In genomic region chr15:40114600-40115271, GRCm38 (mm10) we compare ENCODE assay signal across 10 mouse cellular contexts. TPM values are rescaled to one million over a fixed set of nuclear protein-coding genes. Genes with fewer than 3 reads are reported as not detected.
DNase-seq lines count a peak whose midpoint lies in the region; ATAC-seq and TF ChIP-seq lines count a peak whose summit lies in the region.
"Had no signal": no experiment of that assay in that cellular context is flagged by ENCODE, and none has a peak within 500 bp of the region (broad histone marks: within the 10 kb centered on the region; RNA-seq: fewer than 3 reads in every experiment).

No protein-coding gene starts in this region.

- no peaks in the 10 kb centered on the region; the same call in 1 of the 2 replicates for H3K27me3 ChIP-seq in forebrain, postnatal 0 days (ENCODE audit: insufficient read depth, low read length)
- no peaks in the 10 kb centered on the region for H3K27me3 ChIP-seq in limb, embryonic 12.5 days

- DNase-seq in embryo, embryonic 10 days (ENCODE audit: low spot score) = peak; percentile 11
- DNase-seq in embryo, embryonic 9.5 days (ENCODE audit: extremely low spot score) = no peak
- DNase-seq in ES-CJ7 (ENCODE audit: low read depth, low spot score) = peak; percentile 35
- peak; percentile 55 for DNase-seq in forebrain, postnatal 0 days
- peak; percentile 25 for DNase-seq in right cerebral cortex, postnatal 25 days
- DNase-seq in cerebellum, adult 11 months = no peak
- DNase-seq in ovary, postnatal 36 days (ENCODE audit: low spot score) = no peak

- ATAC-seq in forebrain, postnatal 0 days = peak; percentile 83
- ATAC-seq in limb, embryonic 12.5 days (ENCODE audit: insufficient number of reproducible peaks, insufficient read depth, low FRiP score, low TSS enrichment, low read depth) = peak; percentile 63

- no peaks in the 10 kb centered on the region for H3K9me3 ChIP-seq in forebrain, postnatal 0 days (ENCODE audit: low read length)
- H3K9me3 ChIP-seq in limb, embryonic 12.5 days = no peaks in the 10 kb centered on the region

- peak overlapping the region; percentile 24 for H3K4me3 ChIP-seq in forebrain, postnatal 0 days (ENCODE audit: low read depth, low read length)
- H3K4me3 ChIP-seq in limb, embryonic 12.5 days (replicated peaks) = 0 out of 2 replicates have a peak overlapping the region, but pooled peaks have one; percentile 6

- WGBS in forebrain, postnatal 0 days = 4% methylated on average over 22 of the region's 22 CpGs
- 40% methylated on average over 22 of the region's 22 CpGs for WGBS in limb, embryonic 12.5 days

- H3K9ac ChIP-seq in forebrain, postnatal 0 days = 0 out of 2 replicates have a peak overlapping the region, but pooled peaks have one; percentile 18
- no peak overlapping the region for H3K9ac ChIP-seq in limb, embryonic 12.5 days (replicated peaks)

- H3K4me1 ChIP-seq in forebrain, postnatal 0 days (ENCODE audit: insufficient read depth) = 0 out of 2 replicates have a peak, but pooled peaks cover 2% of the 10 kb centered on the region
- peaks cover 17% of the 10 kb centered on the region; the same call in 1 of the 2 replicates for H3K4me1 ChIP-seq in limb, embryonic 12.5 days (replicated peaks)

- H3K27ac ChIP-seq in forebrain, postnatal 0 days (ENCODE audit: low read depth, low read length) = peak overlapping the region; percentile 50; the same call in 1 of the 2 replicates
- H3K27ac ChIP-seq in limb, embryonic 12.5 days = peak overlapping the region; percentile 76

- H3K4me2 ChIP-seq in forebrain, postnatal 0 days (ENCODE audit: low read depth) = peak overlapping the region; percentile 58
- peak overlapping the region; percentile 48 for H3K4me2 ChIP-seq in limb, embryonic 12.5 days

- TF ChIP-seq CTCF in forebrain, postnatal 0 days (IDR thresholded peaks at IDR 0.05; ENCODE audit: low read depth) = no peak

- no peaks in the 10 kb centered on the region for H3K36me3 ChIP-seq in forebrain, postnatal 0 days (ENCODE audit: insufficient read depth)
- H3K36me3 ChIP-seq in limb, embryonic 12.5 days = no peaks in the 10 kb centered on the region

RNA-seq across cellular contexts. Expression of gene 9330182O14Rik, which starts 19.4 kb away (rescaled TPM):
- 0.23 and 1.1 TPM in 2 replicates for total RNA-seq in forebrain, postnatal 0 days (2014; rRNA removed)
- polyA plus RNA-seq in forebrain, postnatal 0 days (2015; fragmentation: Nextera tagmentation; extraction: Ambion mirVana) = not detected in 2 replicates
- not detected in 2 replicates for polyA plus RNA-seq in limb, embryonic 12.5 days (2016; fragmentation: Nextera tagmentation; extraction: Ambion mirVana)
- polyA plus RNA-seq: C2C12; cortical plate, adult 2 months had no signal

Comparison
In these comparisons a context has a peak if more than half of its experiments do, and no peak if none do; other contexts are left out.
1. DNase-seq: peak in embryo, embryonic 10 days (single experiment), ES-CJ7 (single experiment), forebrain, postnatal 0 days (single experiment) and right cerebral cortex, postnatal 25 days (single experiment); none in embryo, embryonic 9.5 days (single experiment), cerebellum, adult 11 months (single experiment) and ovary, postnatal 36 days (single experiment).